Mouse (Mus musculus): ENCODE data around the gene E330009J07Rik.

E330009J07Rik gene

GRCm38 (mm10) chr6:40436047-40436483 lies at the start of gene E330009J07Rik:
Gene E330009J07Rik (minus strand): TSS chr6:40436135.
- peak; percentile 83 for DNase-seq (ENCODE audit: low spot score)

DNA sequence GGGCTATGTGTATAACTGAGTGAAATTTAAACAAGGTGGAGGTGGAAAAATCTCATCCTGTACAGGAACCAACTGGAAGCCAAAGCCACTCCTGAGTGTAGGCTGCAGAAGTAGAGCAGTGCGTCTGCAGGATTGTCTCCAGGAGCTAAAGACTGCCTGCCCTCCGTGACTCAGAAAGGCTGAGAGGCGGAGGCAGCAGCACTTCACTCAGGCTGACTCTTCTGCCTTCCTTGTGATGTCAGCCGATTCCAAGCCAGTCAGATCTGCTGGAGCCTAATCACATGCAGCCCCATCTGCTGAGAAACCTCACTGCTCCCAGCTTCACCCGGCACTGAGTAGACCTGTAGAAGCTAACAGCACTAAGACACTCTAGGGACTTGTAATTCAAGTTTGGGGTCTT lies 46.4 kb upstream of the E330009J07Rik start:
- DNase-seq (ENCODE audit: low spot score): no peak

DNA sequence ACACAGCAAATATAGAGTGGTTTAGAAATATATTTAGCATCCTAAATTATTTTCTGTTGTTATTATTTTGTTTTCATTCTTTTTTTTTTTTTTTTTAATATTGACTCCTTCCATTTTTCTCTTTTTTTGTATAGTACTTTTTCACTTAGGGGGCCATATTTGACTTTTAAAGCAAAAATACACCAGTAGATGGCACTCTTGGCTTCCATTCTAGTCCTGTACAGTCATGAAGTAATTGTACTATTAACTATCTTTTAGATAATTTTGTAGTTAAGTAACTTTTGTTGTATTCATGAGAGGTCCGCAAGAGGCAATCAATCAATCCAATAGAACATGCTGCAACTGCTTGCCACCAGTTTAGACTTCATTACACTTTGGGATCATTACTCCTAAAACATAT lies 43.8 kb upstream of the E330009J07Rik start:
- no peak for DNase-seq (ENCODE audit: low spot score)

DNA sequence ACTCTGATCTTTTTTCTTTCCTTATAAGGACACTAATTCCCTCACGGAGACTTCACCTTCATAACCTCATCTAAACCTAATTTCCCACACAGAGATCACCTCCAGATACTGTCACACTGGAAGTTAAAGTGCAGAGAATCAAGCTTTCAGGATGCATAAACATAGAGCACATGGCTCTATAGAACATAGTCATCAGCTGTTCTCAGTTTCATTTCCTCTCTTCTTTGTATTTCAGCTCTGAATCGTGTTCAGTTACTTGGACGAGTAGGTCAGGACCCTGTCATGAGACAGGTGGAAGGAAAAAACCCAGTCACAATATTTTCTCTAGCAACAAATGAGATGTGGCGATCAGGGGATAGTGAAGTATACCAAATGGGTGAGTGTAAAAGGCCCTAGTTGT lies 40.2 kb upstream of the E330009J07Rik start:
- DNase-seq (ENCODE audit: low spot score): no peak

- no peak for DNase-seq (ENCODE audit: low spot score)
Measured at GRCm38 (mm10) chr6:40471720-40472010, 35.7 kb upstream of the E330009J07Rik start.

DNA sequence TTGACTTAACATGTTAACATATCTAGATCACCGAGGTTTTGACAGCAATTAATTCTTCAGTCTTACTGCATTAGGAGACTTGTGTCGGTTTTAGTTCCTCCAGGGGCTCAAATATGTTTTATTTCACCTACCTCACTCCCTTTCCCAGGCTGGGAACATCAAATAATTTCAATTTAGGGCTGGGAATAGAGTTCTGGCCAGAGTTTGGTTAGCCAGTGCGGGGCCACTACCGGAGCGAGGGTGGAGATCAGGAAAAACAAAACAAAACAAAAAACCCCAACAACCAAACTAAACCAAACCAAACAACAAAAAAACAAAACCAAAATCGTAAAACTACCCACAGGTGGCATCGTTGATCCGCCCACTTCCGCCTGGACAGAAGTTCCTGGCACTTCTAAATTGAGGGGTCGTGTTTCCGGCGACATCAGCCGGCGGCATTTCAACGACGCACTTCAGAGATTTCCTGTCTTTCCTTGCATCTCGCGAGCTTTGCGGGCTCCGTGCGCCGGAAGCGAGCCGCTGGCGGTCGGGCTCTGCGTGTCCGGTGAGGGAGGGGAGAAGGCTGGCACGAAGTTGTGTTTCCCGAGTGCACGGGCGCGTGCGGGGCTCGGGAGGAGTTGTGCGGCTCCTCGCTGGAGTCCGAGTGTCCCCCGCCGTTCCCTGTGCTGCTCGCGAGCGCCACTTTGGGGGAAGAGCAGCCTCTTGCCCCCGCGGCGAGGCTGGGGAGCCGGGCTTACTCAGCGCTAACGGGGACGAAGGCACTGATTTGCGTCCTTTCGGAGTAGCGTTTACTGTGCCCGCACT lies 35.2 kb upstream of the E330009J07Rik start, which contains the start of gene Ssbp1:
Gene Ssbp1, plus strand, starts transcription at position 437 of the 804 bp plus-strand sequence.
- peak; percentile 94 for DNase-seq (ENCODE audit: low spot score)

- DNase-seq (ENCODE audit: low spot score): no peak
Measured at GRCm38 (mm10) chr6:40465710-40466109, 29.8 kb upstream of the E330009J07Rik start.

- DNase-seq (ENCODE audit: low spot score): peak; percentile 8
Measured at GRCm38 (mm10) chr6:40454436-40455041, 18.6 kb upstream of the E330009J07Rik start.

DNA sequence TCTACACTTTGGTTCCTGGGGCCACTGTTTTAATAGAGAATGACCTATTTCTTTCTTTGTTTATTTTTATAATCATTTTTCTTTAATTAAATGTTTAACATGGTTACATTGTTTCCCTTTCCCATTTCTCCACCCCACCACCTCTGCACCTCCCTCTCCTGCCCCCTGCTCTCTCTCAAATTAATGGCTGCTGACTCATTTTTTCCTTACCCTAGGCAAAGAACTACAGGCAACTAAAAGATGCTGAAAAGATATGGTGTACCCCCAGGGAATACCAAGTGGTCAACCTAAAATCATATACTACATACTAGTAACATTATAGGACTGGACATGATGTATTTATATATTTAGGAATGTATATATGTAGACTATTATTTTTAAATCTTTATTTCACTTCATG lies 12.7 kb upstream of the E330009J07Rik start:
- no peak for DNase-seq (ENCODE audit: low spot score)

DNA sequence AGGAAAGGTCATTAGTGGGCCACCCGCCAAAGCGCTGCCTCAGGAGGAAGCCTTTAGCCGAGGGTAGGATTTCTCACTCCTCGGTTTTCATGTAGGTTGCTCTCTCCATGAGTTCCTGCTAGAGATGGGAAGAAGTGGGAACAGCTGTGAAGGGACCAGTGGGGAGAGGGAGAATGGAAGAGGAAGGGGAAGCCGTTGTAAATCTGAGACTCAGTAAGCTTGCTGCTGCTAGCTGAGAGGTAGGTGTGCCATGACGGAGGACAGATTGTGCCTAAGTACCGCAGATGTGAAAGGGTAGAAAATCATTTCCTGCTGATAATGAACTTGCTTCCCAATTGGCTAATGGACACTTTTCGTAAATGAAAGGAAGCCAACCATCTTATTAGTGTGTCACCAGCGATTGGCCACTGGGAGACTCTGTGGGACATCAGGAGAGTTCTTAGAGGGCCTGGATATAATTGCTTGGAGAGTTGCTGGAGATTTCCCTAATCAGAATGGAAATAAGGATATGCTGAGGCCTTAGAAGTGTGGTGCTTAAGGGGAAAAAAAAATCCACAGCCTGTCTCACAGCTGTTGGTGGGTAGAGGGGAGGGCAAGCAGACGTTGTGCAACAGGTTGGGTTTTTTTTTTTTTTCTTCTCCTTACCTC lies 7.5 kb upstream of the E330009J07Rik start:
- no peak for DNase-seq (ENCODE audit: low spot score)

GRCm38 (mm10) chr6:40441755-40442154 lies 5.8 kb upstream of the E330009J07Rik start:
- no peak for DNase-seq (ENCODE audit: low spot score)

GRCm38 (mm10) chr6:40441276-40441675 lies 5.3 kb upstream of the E330009J07Rik start:
- DNase-seq (ENCODE audit: low spot score): no peak

DNA sequence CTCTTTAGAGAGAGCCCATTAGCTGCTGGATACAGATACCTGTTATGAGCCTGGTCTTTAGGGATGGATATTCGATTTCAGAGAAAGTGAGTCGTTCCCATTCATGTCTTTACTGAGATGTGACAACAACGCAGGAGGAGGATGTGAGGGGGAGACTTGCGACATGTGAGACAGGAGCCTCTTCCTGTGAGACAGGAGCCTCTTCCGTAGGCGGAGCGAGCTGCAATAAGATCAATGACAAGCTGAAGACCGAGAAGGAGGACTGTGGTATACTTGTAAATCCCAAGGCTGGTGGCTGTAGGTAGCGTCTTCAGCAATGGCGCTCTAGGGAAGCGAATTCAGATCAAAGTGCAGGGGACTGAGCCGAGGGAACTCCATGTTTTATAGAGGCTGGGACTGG lies 3.8 kb upstream of the E330009J07Rik start:
- DNase-seq (ENCODE audit: low spot score): no peak

DNA sequence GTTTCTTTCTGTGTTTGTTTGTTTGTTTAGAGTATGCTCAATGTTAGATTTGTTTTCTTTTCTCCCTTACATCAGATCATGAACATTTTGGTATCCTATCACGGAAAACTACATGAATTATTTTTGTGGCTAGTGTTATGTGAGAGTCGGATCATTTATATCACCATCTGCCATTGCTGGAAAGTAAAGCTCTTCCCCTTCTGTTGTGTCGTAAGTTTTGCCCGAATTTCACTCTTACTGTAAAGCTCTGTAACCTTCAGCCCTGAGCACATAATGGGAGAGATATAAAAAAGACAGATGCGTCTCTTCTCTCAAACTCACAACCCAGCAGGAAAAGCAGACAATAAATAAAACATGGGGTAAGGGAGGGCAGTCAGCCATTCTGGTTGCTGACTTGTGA lies 3.0 kb upstream of the E330009J07Rik start, which contains the start of gene Wee2:
Gene Wee2, plus strand, starts transcription at position 153 of the 400 bp plus-strand sequence.
- DNase-seq (ENCODE audit: low spot score): no peak

DNA sequence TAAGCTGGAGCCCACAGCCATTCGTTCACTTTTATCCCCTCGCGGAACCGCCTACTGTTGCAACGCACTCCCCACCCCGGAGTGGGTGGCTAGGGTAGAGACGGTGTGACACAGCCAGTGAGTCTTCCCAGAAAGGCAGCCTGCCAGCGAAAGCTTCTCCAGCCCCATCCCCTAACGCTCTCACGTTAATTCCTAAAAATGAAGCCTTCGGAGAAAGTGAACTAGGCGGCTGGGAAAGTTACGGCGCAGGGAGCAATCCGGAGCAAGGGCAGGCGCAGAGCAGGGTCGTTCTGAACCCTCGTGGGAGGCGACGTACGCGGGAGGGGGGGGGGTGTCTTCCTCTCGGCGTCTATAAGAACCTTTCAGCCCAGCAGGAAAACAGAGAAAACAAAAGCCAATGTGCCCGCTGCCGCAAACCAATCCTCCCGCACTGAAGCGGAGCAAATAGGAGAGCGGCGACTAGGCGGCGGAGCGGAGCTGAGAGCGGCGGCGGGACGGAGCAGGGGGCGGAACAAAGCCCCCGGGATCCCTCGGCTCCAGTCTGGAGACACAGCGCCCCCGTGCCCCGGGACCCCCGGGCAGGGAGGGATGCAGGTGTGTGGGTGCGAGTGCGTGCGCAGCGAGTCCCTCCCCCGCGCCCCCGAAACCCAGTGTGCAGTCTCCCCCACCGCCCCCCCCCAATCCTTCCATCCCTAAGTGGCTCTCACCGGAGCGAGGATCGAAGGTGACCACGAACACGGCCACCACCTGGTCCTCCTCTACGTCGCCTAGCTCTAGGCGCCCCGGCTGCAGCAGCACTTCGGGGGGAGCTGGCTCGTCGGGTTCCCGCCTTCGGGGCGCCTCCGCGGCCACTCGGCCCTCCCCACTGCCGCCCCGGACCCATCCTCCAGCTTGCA lies 536 bp downstream of the E330009J07Rik start:
- DNase-seq (ENCODE audit: low spot score): peak; percentile 9

DNA sequence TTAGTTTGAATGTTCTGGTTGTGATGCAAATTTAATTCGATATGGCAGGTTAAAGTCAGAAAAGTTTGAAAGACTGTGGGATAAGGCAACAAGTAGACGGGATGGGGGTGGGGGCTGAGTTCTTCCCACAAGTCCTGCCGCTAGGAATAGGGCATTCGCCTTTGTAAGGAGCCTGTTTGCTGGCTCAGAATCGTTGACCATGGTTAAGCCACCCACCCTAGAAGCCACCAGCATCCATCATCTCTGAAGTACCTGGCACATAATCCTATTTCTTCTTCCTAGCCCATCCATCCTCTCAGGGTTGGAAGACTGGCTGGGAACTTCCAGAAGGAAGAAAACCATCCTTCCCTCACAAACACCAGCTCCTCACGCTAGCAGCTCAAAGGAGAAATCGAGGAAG lies 1.2 kb downstream of the E330009J07Rik start:
- DNase-seq (ENCODE audit: low spot score): no peak

GRCm38 (mm10) chr6:40432346-40433275 lies 3.3 kb downstream of the E330009J07Rik start:
- no peak for DNase-seq (ENCODE audit: low spot score)

GRCm38 (mm10) chr6:40431812-40432211 lies 4.1 kb downstream of the E330009J07Rik start:
- DNase-seq (ENCODE audit: low spot score): no peak

DNA sequence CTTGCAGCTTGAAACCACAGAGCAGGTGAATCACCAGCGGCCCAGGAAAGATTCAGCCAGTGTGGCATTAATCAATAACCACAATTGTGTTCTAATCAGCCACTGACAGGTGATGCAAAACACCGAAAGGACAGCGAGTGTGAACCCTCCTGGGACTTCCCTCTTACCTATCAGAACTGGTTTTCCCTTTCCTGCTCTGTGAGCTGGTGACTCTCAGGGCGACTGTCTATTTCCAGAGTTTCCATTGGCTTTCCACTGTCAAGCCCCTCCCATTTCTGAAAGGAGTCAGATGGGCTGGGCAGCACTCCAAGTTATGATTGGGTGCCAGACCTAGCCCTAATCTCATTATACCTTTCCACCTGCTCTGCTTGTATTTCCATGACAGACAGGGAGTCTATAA lies 4.6 kb downstream of the E330009J07Rik start:
- peak; percentile 28 for DNase-seq (ENCODE audit: low spot score)

- no peak for DNase-seq (ENCODE audit: low spot score)
Measured at GRCm38 (mm10) chr6:40430878-40431277, 5.1 kb downstream of the E330009J07Rik start.

DNA sequence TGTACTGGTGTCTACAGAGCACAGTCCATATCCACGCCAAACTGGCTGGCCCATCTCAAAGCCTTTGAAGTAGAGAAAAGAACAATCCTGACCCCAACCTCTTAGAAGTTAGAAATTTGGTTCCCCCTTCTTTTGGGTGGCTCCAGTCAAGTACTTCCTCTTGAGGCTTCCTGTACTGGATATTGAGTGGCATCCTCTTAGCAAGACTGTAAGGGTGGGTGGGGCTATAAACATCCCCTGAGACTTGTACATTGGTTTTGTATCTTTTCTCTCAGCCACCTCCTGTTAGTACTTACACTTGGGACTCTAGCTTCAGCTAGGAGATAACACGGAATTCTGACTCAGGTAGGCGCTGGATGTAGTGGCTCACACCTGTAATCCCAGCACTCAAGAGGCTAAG lies 5.7 kb downstream of the E330009J07Rik start:
- DNase-seq (ENCODE audit: low spot score): peak; percentile 28
